Mouse (Mus musculus) hindbrain, embryonic 10.5 days (tissue): ENCODE results near the gene Hs6st3. TPM values are rescaled to one million over a fixed set of nuclear protein-coding genes. Genes with fewer than 3 reads are reported as not detected.

Source experiments
- DNase-seq: peaks from one replicate; pipeline ENCODE4 v3.0.0-alpha.2; 2017; ENCODE audit warnings: low spot score
- H3K27ac ChIP-seq: fragments of 300-500 bp; sonication (generic); 2 replicates; pipeline ENCODE4 v1.5.1; 2016; ENCODE audit warnings: mild to moderate bottlenecking, moderate library complexity
- H3K27me3 ChIP-seq: fragments of 300-500 bp; sonication (generic); 2 replicates; pipeline ENCODE4 v1.6.1; 2016; ENCODE audit warnings: mild to moderate bottlenecking; ENCODE audit not compliant: poor library complexity, insufficient read depth, severe bottlenecking
- H3K36me3 ChIP-seq: fragments of 300-500 bp; sonication (generic); 2 replicates; pipeline ENCODE4 v1.6.1; 2016; ENCODE audit warnings: mild to moderate bottlenecking, moderate library complexity
- H3K4me1 ChIP-seq: fragments of 300-500 bp; sonication (generic); replicated peaks from 2 replicates; pipeline ENCODE4 v1.6.1; 2016; ENCODE audit warnings: mild to moderate bottlenecking
- H3K4me3 ChIP-seq: fragments of 300-500 bp; sonication (generic); 2 replicates; pipeline ENCODE4 v1.5.1; 2016; ENCODE audit warnings: mild to moderate bottlenecking, moderate library complexity
- H3K9me3 ChIP-seq: fragments of 300-500 bp; sonication (generic); 2 replicates; pipeline ENCODE4 v1.6.1; 2016; ENCODE audit warnings: mild to moderate bottlenecking, moderate library complexity
- WGBS: fragments of 180-500 bp; shearing (Covaris S2); methylation state at CpG from one replicate; pipeline ENCODE4 v1.1.7; 2016; 5-methylcytosine and 5-hydroxymethylcytosine counted together
- polyA plus RNA-seq: library from polyadenylated mRNA; unstranded; fragments of >200 nt; fragmentation: Nextera tagmentation; extraction: Ambion mirVana; gene quantifications from 2 replicates; pipeline ENCODE4 v1.2.1, GENCODE M21; 2016

Gene Hs6st3
- polyA plus RNA-seq, 1 experiment from 2014 or later, result not detected

GRCm38 (mm10) chr14:119717323-119717722 lies 579.2 kb downstream of the Hs6st3 start:
- Histone ChIP-seq H3K9me3 (no peaks in the 10 kb centered on the region), H3K4me1 (no peaks in the 10 kb centered on the region), H3K27ac (no peak overlapping the region), H3K4me3 (no peak overlapping the region), H3K27me3 (no peaks in the 10 kb centered on the region), H3K36me3 (no peaks in the 10 kb centered on the region)
- 68% methylated on average over 1 of the region's 1 CpGs for WGBS
- DNase-seq, result no peak

- no peaks in the 10 kb centered on the region for H3K4me1 ChIP-seq
- no peak overlapping the region for H3K27ac ChIP-seq
- no peaks in the 10 kb centered on the region for H3K36me3 ChIP-seq
- DNase-seq, result no peak
- H3K9me3 ChIP-seq, result no peaks in the 10 kb centered on the region
- H3K4me3 ChIP-seq, result no peak overlapping the region
- 83% methylated on average over 6 of the region's 6 CpGs for WGBS
- no peaks in the 10 kb centered on the region for H3K27me3 ChIP-seq
Observed at GRCm38 (mm10) chr14:119725102-119725501, 587.0 kb downstream of the Hs6st3 start.

GRCm38 (mm10) chr14:119731436-119732080 lies 593.4 kb downstream of the Hs6st3 start:
- no peak for DNase-seq
- H3K27ac ChIP-seq, result no peak overlapping the region
- no peaks in the 10 kb centered on the region for H3K36me3 ChIP-seq
- no peaks in the 10 kb centered on the region for H3K9me3 ChIP-seq
- 77% methylated on average over 7 of the region's 7 CpGs for WGBS
- H3K4me3 ChIP-seq, result no peak overlapping the region
- H3K4me1 ChIP-seq, result no peaks in the 10 kb centered on the region
- no peaks in the 10 kb centered on the region for H3K27me3 ChIP-seq

GRCm38 (mm10) chr14:119732219-119732618 lies 594.1 kb downstream of the Hs6st3 start:
- no peak for DNase-seq
- WGBS, result 93% methylated on average over 4 of the region's 4 CpGs
- no peaks in the 10 kb centered on the region for H3K9me3 ChIP-seq
- H3K4me3 ChIP-seq, result no peak overlapping the region
- H3K36me3 ChIP-seq, result no peaks in the 10 kb centered on the region
- H3K27ac ChIP-seq, result no peak overlapping the region
- H3K27me3 ChIP-seq, result no peaks in the 10 kb centered on the region
- no peaks in the 10 kb centered on the region for H3K4me1 ChIP-seq

GRCm38 (mm10) chr14:119737408-119737961 lies 599.3 kb downstream of the Hs6st3 start:
- Histone ChIP-seq H3K36me3 (no peaks in the 10 kb centered on the region), H3K4me3 (no peak overlapping the region), H3K27ac (no peak overlapping the region), H3K27me3 (no peaks in the 10 kb centered on the region), H3K9me3 (no peaks in the 10 kb centered on the region), H3K4me1 (no peaks in the 10 kb centered on the region)
- WGBS, result 88% methylated on average over 5 of the region's 5 CpGs
- no peak for DNase-seq

GRCm38 (mm10) chr14:119741791-119742190 lies 603.6 kb downstream of the Hs6st3 start:
- Histone ChIP-seq H3K36me3 (no peaks in the 10 kb centered on the region), H3K27me3 (no peaks in the 10 kb centered on the region), H3K4me1 (no peaks in the 10 kb centered on the region), H3K9me3 (no peaks in the 10 kb centered on the region), H3K27ac (no peak overlapping the region), H3K4me3 (no peak overlapping the region)
- DNase-seq, result no peak
- 87% methylated on average over 1 of the region's 1 CpGs for WGBS

- H3K4me1 ChIP-seq, result no peaks in the 10 kb centered on the region
- no peak for DNase-seq
- 88% methylated on average over 7 of the region's 7 CpGs for WGBS
- no peaks in the 10 kb centered on the region for H3K9me3 ChIP-seq
- no peak overlapping the region for H3K4me3 ChIP-seq
- H3K36me3 ChIP-seq, result no peaks in the 10 kb centered on the region
- no peak overlapping the region for H3K27ac ChIP-seq
- no peaks in the 10 kb centered on the region for H3K27me3 ChIP-seq
Observed at GRCm38 (mm10) chr14:119761376-119761775, 623.2 kb downstream of the Hs6st3 start.

GRCm38 (mm10) chr14:119772040-119772439 lies 633.9 kb downstream of the Hs6st3 start:
- Histone ChIP-seq H3K9me3 (no peaks in the 10 kb centered on the region), H3K4me1 (no peaks in the 10 kb centered on the region), H3K27me3 (no peaks in the 10 kb centered on the region), H3K36me3 (no peaks in the 10 kb centered on the region), H3K27ac (no peak overlapping the region), H3K4me3 (no peak overlapping the region)
- no peak for DNase-seq
- 63% methylated on average over 4 of the region's 4 CpGs for WGBS

- WGBS, result 88% methylated on average over 3 of the region's 3 CpGs
- DNase-seq, result no peak
- Histone ChIP-seq H3K4me1 (no peaks in the 10 kb centered on the region), H3K9me3 (no peaks in the 10 kb centered on the region), H3K27me3 (no peaks in the 10 kb centered on the region), H3K4me3 (no peak overlapping the region), H3K27ac (no peak overlapping the region), H3K36me3 (no peaks in the 10 kb centered on the region)
Observed at GRCm38 (mm10) chr14:119776261-119776660, 638.1 kb downstream of the Hs6st3 start.

- H3K27ac ChIP-seq, result no peak overlapping the region
- no peaks in the 10 kb centered on the region for H3K27me3 ChIP-seq
- no peak overlapping the region for H3K4me3 ChIP-seq
- no peaks in the 10 kb centered on the region for H3K9me3 ChIP-seq
- no peaks in the 10 kb centered on the region for H3K4me1 ChIP-seq
- H3K36me3 ChIP-seq, result no peaks in the 10 kb centered on the region
- DNase-seq, result no peak
- WGBS, result 82% methylated on average over 12 of the region's 12 CpGs
Observed at GRCm38 (mm10) chr14:119779982-119780588, 641.9 kb downstream of the Hs6st3 start.

GRCm38 (mm10) chr14:119781111-119781510 lies 643.0 kb downstream of the Hs6st3 start:
- no peaks in the 10 kb centered on the region for H3K4me1 ChIP-seq
- no peaks in the 10 kb centered on the region for H3K9me3 ChIP-seq
- no peaks in the 10 kb centered on the region for H3K36me3 ChIP-seq
- DNase-seq, result no peak
- H3K27me3 ChIP-seq, result no peaks in the 10 kb centered on the region
- no peak overlapping the region for H3K27ac ChIP-seq
- H3K4me3 ChIP-seq, result no peak overlapping the region
- 90% methylated on average over 1 of the region's 1 CpGs for WGBS

GRCm38 (mm10) chr14:119789457-119789856 lies 651.3 kb downstream of the Hs6st3 start:
- WGBS, result 95% methylated on average over 8 of the region's 8 CpGs
- Histone ChIP-seq H3K4me1 (no peaks in the 10 kb centered on the region), H3K36me3 (no peaks in the 10 kb centered on the region), H3K27ac (no peak overlapping the region), H3K9me3 (no peaks in the 10 kb centered on the region), H3K4me3 (no peak overlapping the region), H3K27me3 (no peaks in the 10 kb centered on the region)
- no peak for DNase-seq

GRCm38 (mm10) chr14:119797172-119797850 lies 659.2 kb downstream of the Hs6st3 start:
- Histone ChIP-seq H3K36me3 (no peaks in the 10 kb centered on the region), H3K9me3 (no peaks in the 10 kb centered on the region), H3K4me3 (no peak overlapping the region), H3K4me1 (0 out of 2 replicates have a peak, but pooled peaks cover 5% of the 10 kb centered on the region), H3K27me3 (no peaks in the 10 kb centered on the region), H3K27ac (no peak overlapping the region)
- DNase-seq, result no peak
- WGBS, result 34% methylated on average over 9 of the region's 9 CpGs
